Mouse (Mus musculus) kidney, adult 2 months (tissue): Measurements from ENCODE around the gene Ubash3b. TPM values are rescaled to one million over a fixed set of nuclear protein-coding genes. Genes with fewer than 3 reads are reported as not detected.
A peak's percentile ranks its signal among the peaks of the same experiment; 100 is the strongest.

Experiments used
- DNase-seq: peaks from one replicate; pipeline ENCODE4 v3.0.0; 2021
- H3K27ac ChIP-seq: fragments of 200-500 bp; 2 replicates; pipeline ENCODE4 v1.5.1; 2012; ENCODE audit warnings: low read depth, low read length, control low read depth, inconsistent platforms; ENCODE audit not compliant: insufficient read depth
- H3K27me3 ChIP-seq: fragments of 200-500 bp; replicated peaks from 2 replicates; pipeline ENCODE4 v1.6.1; 2012; ENCODE audit warnings: mild to moderate bottlenecking, moderate library complexity, low read length, inconsistent platforms; ENCODE audit not compliant: control insufficient read depth, insufficient read depth
- H3K36me3 ChIP-seq: fragments of 200-500 bp; 2 replicates; pipeline ENCODE4 v1.6.1; 2012; ENCODE audit warnings: mild to moderate bottlenecking, moderate library complexity, low read length, inconsistent platforms; ENCODE audit not compliant: control insufficient read depth, insufficient read depth
- H3K4me1 ChIP-seq: fragments of 200-500 bp; 2 replicates; pipeline ENCODE4 v1.6.1; 2011; ENCODE audit warnings: low read length; ENCODE audit not compliant: control insufficient read depth, insufficient read depth
- H3K4me3 ChIP-seq: fragments of 200-500 bp; 2 replicates; pipeline ENCODE4 v1.5.1; 2011; ENCODE audit warnings: mild to moderate bottlenecking, low read depth, low read length, control low read depth; ENCODE audit not compliant: insufficient read depth
- CTCF ChIP-seq: fragments of 200-500 bp; conservative IDR thresholded peaks from 2 replicates; pipeline ENCODE4 v1.5.1; 2011; ENCODE audit warnings: low read depth, mild to moderate bottlenecking, control low read depth, low read length, moderate library complexity, mixed read lengths; ENCODE audit not compliant: insufficient read depth, insufficient read length
- POLR2A ChIP-seq: fragments of 200-500 bp; IDR thresholded peaks from one replicate; pipeline ENCODE4 v1.6.1; 2011; ENCODE audit warnings: low read depth, low read length, control low read depth
- WGBS: fragments of 180-500 bp; shearing (Covaris S2); methylation state at CpG from one replicate; pipeline ENCODE4 v1.1.7; 2018; 5-methylcytosine and 5-hydroxymethylcytosine counted together
- polyA plus RNA-seq: library from polyadenylated mRNA; depleted of rRNA; stranded (reverse); fragments of >200 nt; gene quantifications from 2 replicates; pipeline ENCODE4 v1.2.3, GENCODE M21; 2012

The Ubash3b gene
- polyA plus RNA-seq, 1 experiment, result 2.3 TPM

GRCm38 (mm10) chr9:41195742-41196311 lies 34.3 kb upstream of the Ubash3b start:
- DNase-seq, result no peak
- Histone ChIP-seq H3K36me3 (no peaks in the 10 kb centered on the region), H3K4me1 (no peaks in the 10 kb centered on the region), H3K27me3 (no peaks in the 10 kb centered on the region), H3K27ac (no peak overlapping the region), H3K4me3 (no peak overlapping the region)
- TF ChIP-seq CTCF (no peak), POLR2A (no peak)
- 79% methylated on average over 10 of the region's 10 CpGs for WGBS

DNA sequence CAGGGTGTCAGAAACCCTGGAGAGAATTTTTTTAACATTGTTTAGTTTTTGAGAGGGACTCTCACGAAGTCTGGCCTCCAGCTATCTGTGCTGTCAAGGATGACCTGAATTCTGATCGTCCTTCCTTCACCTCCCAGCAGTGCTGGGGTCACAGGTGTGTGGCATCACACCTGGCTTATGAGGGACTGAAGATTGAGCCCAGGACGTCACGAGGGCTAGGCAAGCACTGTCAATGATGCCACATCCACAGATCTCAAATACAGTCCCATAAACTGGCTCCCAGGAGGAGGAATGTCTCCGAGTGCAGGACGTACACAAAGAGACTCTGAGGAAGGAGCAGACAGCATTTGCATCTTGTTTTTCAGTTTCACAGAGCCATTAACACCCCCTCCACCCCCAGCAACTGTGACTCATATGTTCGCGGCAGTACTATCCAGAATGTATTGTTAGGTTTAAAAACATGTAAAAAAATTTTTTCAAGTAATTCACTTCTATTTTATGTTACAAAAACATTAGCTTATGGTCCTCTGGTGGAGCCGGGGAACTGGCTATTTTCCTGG lies 30.2 kb upstream of the Ubash3b start:
- Histone ChIP-seq H3K4me1 (no peaks in the 10 kb centered on the region), H3K27ac (no peak overlapping the region), H3K4me3 (no peak overlapping the region), H3K36me3 (no peaks in the 10 kb centered on the region), H3K27me3 (no peaks in the 10 kb centered on the region)
- DNase-seq, result no peak
- WGBS, result 78% methylated on average over 9 of the region's 9 CpGs
- TF ChIP-seq POLR2A (no peak), CTCF (no peak)

- peak; percentile 70 for DNase-seq
- WGBS, result 23% methylated on average over 9 of the region's 9 CpGs
- no peak overlapping the region for H3K4me3 ChIP-seq
Measured at GRCm38 (mm10) chr9:41190745-41191482, 29.4 kb upstream of the Ubash3b start.

DNA sequence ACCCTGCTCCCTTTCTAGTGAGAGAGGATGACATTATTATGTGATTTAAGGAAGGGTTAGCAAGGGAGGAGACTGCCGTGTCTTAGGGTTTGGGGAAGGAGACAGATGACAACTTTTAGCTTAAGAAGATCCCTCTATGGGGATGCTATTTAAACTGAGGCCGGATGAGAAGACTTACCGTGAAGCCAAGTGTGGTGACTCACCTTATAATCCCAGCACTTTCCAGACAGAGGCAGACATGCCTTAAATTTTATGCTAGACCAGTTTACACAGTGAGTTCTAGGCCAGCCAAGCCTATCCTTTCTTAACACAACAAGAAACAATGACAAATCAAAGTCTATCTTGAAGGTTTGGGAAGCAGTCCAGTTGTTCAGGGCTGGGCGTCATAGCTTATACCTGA lies 26.4 kb upstream of the Ubash3b start:
- TF ChIP-seq CTCF (no peak), POLR2A (no peak)
- Histone ChIP-seq H3K36me3 (no peaks in the 10 kb centered on the region), H3K27ac (no peak overlapping the region), H3K4me3 (no peak overlapping the region), H3K27me3 (no peaks in the 10 kb centered on the region), H3K4me1 (no peaks in the 10 kb centered on the region)
- 81% methylated on average over 4 of the region's 4 CpGs for WGBS
- no peak for DNase-seq

More at GRCm38 (mm10) chr9:41190745-41191482, 29.4 kb upstream of the Ubash3b start:
- H3K4me1 ChIP-seq, result no peaks in the 10 kb centered on the region
- H3K36me3 ChIP-seq, result no peaks in the 10 kb centered on the region
- TF ChIP-seq POLR2A (no peak), CTCF (peak; percentile 98)
- no peaks in the 10 kb centered on the region for H3K27me3 ChIP-seq
- H3K27ac ChIP-seq, result no peak overlapping the region

GRCm38 (mm10) chr9:41187498-41187897 lies 26.0 kb upstream of the Ubash3b start:
- Histone ChIP-seq H3K36me3 (no peaks in the 10 kb centered on the region), H3K27me3 (no peaks in the 10 kb centered on the region), H3K27ac (no peak overlapping the region), H3K4me1 (no peaks in the 10 kb centered on the region), H3K4me3 (no peak overlapping the region)
- 51% methylated on average over 9 of the region's 9 CpGs for WGBS
- peak; percentile 45 for DNase-seq
- TF ChIP-seq CTCF, result no peak
- TF ChIP-seq POLR2A, result no peak

- 38% methylated on average over 9 of the region's 9 CpGs for WGBS
- Histone ChIP-seq H3K27me3 (no peaks in the 10 kb centered on the region), H3K4me1 (no peaks in the 10 kb centered on the region), H3K4me3 (no peak overlapping the region), H3K36me3 (no peaks in the 10 kb centered on the region), H3K27ac (no peak overlapping the region)
- no peak for DNase-seq
- TF ChIP-seq POLR2A, result no peak
- no peak for TF ChIP-seq CTCF
Measured at GRCm38 (mm10) chr9:41185331-41185730, 23.8 kb upstream of the Ubash3b start.

DNA sequence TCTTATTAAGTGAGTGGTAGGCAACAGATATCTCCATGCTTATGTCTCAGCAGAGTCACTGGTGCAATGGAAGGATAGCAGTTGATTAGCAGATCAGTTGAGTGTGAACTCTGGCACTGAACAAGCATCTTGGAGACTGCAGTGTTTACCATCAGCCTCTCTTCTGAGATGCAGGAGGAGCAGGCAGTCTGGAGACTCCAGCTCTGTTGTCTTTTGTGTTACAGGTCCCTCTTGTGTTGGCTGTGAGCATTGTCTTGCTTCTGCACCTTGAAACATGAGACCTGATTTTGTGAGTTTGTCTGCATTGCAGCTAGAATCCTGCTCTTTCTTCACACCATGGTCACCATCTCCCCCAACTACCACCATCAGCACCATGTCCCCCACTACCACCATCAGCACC lies 21.1 kb upstream of the Ubash3b start:
- no peak for TF ChIP-seq POLR2A
- TF ChIP-seq CTCF, result peak; percentile 71
- Histone ChIP-seq H3K27me3 (no peaks in the 10 kb centered on the region), H3K36me3 (no peaks in the 10 kb centered on the region), H3K4me1 (no peaks in the 10 kb centered on the region), H3K27ac (no peak overlapping the region), H3K4me3 (no peak overlapping the region)
- DNase-seq, result peak; percentile 69
